Mouse (Mus musculus) hindlimb bud, embryonic 11.5 days (tissue): Measurements from ENCODE around the gene Emp1.

Source experiments
- DNase-seq: peaks from one replicate; pipeline ENCODE4 v3.0.0-alpha.2; 2012; ENCODE audit warnings: low read depth, low spot score; ENCODE audit errors: extremely low spot score

The Emp1 gene

GRCm38 (mm10) chr6:135405093-135405492 lies 42.7 kb downstream of the Emp1 start:
- no peak for DNase-seq

DNA sequence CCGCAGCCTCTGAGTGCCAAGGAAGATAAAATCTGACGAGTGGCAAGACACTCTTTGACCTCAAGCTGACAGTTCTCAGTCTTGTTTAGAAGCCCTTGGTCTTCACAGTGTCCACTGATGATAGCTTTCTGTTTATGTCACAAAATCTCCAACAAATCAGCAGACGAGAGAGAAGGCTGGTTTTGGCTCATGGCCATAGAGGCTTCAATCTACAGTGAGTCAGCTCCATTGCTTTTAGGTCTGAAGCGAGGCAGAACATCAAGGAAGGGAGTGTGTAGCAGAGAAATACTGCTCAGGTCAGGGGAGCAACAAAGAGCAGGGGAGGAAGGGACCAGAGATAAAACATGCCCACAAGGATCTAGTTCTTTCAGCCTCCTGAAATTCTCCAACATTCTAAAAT lies 45.0 kb downstream of the Emp1 start:
- no peak for DNase-seq

GRCm38 (mm10) chr6:135411712-135412319 lies 49.5 kb downstream of the Emp1 start:
- no peak for DNase-seq

- DNase-seq, result no peak
Measured at GRCm38 (mm10) chr6:135412649-135413048, 50.3 kb downstream of the Emp1 start.

DNA sequence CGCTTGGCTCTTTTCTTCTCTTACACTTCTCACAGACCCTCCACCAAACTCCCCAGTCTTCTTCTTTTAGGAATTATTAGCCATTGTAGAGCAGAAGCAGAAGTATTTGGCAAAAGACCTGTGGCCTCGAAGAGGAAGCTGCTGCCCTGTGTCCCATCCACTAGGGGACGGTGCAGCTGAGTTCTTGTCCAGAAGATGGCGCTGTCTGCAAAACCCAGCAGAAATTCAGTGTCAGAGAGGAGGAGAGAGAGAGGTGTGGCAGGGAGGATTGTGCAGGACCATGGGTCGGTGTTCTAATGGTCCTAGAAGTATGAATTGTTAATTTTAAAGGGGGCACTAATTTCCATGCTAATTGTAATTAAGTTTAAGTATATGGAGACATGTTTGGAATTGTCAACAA lies 55.1 kb downstream of the Emp1 start:
- no peak for DNase-seq

- no peak for DNase-seq
Measured at GRCm38 (mm10) chr6:135418223-135418824, 56.0 kb downstream of the Emp1 start.

DNA sequence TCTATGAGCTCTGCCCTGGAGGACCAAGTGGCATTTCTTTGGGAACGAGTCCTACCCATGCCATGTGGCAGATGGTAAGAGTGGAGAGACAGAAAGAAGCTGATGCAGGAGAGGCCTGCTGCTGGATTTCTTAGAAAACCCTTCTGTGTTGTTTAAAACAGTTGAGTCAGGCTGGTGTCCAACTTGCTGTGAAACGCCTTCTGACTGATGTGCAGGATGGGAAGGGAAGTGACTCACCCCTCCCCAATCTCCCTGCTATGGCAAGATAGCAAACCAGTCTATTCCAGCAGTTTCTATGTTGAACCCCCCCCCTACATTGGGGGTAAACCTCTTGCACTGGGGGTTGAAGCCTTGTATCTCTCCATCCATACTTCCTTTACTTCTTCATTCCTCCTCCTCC lies 65.9 kb downstream of the Emp1 start:
- DNase-seq, result no peak

GRCm38 (mm10) chr6:135429268-135429909 lies 67.0 kb downstream of the Emp1 start:
- DNase-seq, result no peak

GRCm38 (mm10) chr6:135430441-135430970 lies 68.2 kb downstream of the Emp1 start:
- DNase-seq, result no peak
